Comparison of ENCODE assay signal across 9 mouse cellular contexts in the genomic region with DNA sequence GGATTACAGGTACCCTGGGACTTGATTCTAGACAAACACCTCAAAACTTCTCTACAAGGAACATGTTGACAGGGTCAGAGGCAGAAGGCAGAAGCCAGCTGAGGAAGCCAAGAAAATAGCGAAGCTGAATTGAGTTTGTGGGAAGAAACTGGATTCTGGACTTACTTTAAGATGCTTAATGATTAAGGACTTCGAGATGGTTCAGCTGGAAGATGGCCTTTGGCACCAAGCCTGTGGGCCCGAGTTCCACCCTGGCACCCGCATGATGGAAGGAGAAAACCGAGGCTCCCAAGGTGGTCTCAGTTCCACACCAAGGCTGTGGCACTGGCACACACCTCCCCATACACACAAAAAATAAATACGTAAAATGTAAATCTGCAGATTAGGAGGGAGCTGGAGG. TPM values are rescaled to one million over a fixed set of nuclear protein-coding genes. Genes with fewer than 3 reads are reported as not detected.
DNase-seq lines count a peak whose midpoint lies in the region; ATAC-seq and TF ChIP-seq lines count a peak whose summit lies in the region.
"Had no signal": no experiment of that assay in that cellular context is flagged by ENCODE, and none has a peak within 500 bp of the region (broad histone marks: within the 10 kb centered on the region; RNA-seq: fewer than 3 reads in every experiment).

No protein-coding gene starts in this region.

- H3K4me2 ChIP-seq in lung, embryonic 14.5 days, result peak overlapping the region; percentile 74
- peak overlapping the region; percentile 71 for H3K4me2 ChIP-seq in heart, embryonic 12.5 days

- peaks cover 27% of the 10 kb centered on the region for H3K36me3 ChIP-seq in lung, embryonic 14.5 days (ENCODE audit: insufficient read depth)
- H3K36me3 ChIP-seq in heart, embryonic 12.5 days, result peaks cover 37% of the 10 kb centered on the region

- TF ChIP-seq CTCF in lung, embryonic 14.5 days (IDR thresholded peaks at IDR 0.05; ENCODE audit: low read depth), result no peak

- peak; percentile 84 for DNase-seq in lung, embryonic 14.5 days
- DNase-seq in lung, postnatal 25 days (ENCODE audit: low spot score), result no peak
- peak; percentile 73 for DNase-seq in kidney, postnatal 10 days
- DNase-seq in skeletal muscle tissue, adult 2 months (ENCODE audit: low read depth, low spot score), result peak; percentile 56
- no peak for DNase-seq in left cerebral cortex, adult 9 months (ENCODE audit: low spot score in 2 of 2)

- peaks cover 9% of the 10 kb centered on the region for H3K9me3 ChIP-seq in lung, embryonic 14.5 days (ENCODE audit: low read depth, low read length)
- H3K9me3 ChIP-seq in heart, embryonic 12.5 days (replicated peaks), result peaks cover 15% of the 10 kb centered on the region

- peaks cover 24% of the 10 kb centered on the region for H3K27me3 ChIP-seq in lung, embryonic 14.5 days (ENCODE audit: insufficient read depth, low read length)
- peaks cover 36% of the 10 kb centered on the region for H3K27me3 ChIP-seq in heart, embryonic 12.5 days (replicated peaks)

- H3K4me3 ChIP-seq in lung, embryonic 14.5 days (ENCODE audit: low read depth, low read length), result peak overlapping the region; percentile 37; the same call in 1 of the 2 replicates
- H3K4me3 ChIP-seq in heart, embryonic 12.5 days, result peak overlapping the region; percentile 15

- peak overlapping the region; percentile 20 for H3K9ac ChIP-seq in lung, embryonic 14.5 days
- H3K9ac ChIP-seq in heart, embryonic 12.5 days, result peak overlapping the region; percentile 42; the same call in 1 of the 2 replicates

- 18% methylated on average over 6 of the region's 6 CpGs for WGBS in lung, embryonic 14.5 days
- 24% methylated on average over 6 of the region's 6 CpGs for WGBS in heart, embryonic 12.5 days

- peaks cover 7% of the 10 kb centered on the region; the same call in 1 of the 2 replicates for H3K4me1 ChIP-seq in lung, embryonic 14.5 days (ENCODE audit: insufficient read depth)
- peaks cover 45% of the 10 kb centered on the region for H3K4me1 ChIP-seq in heart, embryonic 12.5 days (replicated peaks)

- ATAC-seq in lung, embryonic 14.5 days (ENCODE audit: insufficient read depth), result no peak
- 0 out of 2 replicates have a peak, but pooled peaks have one; percentile 0 for ATAC-seq in heart, embryonic 12.5 days (ENCODE audit: insufficient number of reproducible peaks, low FRiP score)
- ATAC-seq in frontal cortex, adult (ENCODE audit: low TSS enrichment), result no peak
- ATAC-seq in megakaryocyte-erythroid progenitor cell, adult 5-6 weeks (replicated peaks; ENCODE audit: low FRiP score, low TSS enrichment, poor library complexity, severe bottlenecking), result no peak
- ATAC-seq: Patski had no signal

- peak overlapping the region; percentile 97 for H3K27ac ChIP-seq in lung, embryonic 14.5 days (ENCODE audit: low read depth)
- H3K27ac ChIP-seq in heart, embryonic 12.5 days (ENCODE audit: poor library complexity, severe bottlenecking), result peak overlapping the region; percentile 77

RNA-seq across cellular contexts. Expression of a gene that starts 1.1 kb away (rescaled TPM):
- 10.8 and 11.1 TPM in 2 replicates for polyA plus RNA-seq in lung, embryonic 14.5 days (2014; fragmentation: Nextera tagmentation; extraction: Ambion mirVana)
- 2.3 and 4.3 TPM in 2 replicates for polyA plus RNA-seq in heart, embryonic 12.5 days (2016; fragmentation: Nextera tagmentation; extraction: Ambion mirVana)
- not detected in 2 replicates for total RNA-seq in megakaryocyte-erythroid progenitor cell, adult 5-6 weeks (2014; fragmentation: Nextera tagmentation)
- total RNA-seq in megakaryocyte-erythroid progenitor cell, adult 5-6 weeks (2017), result 2.6 TPM in 1 of 2 replicates, not detected in the other

RNA-seq across cellular contexts. Expression of a gene that starts 15.4 kb away (rescaled TPM):
- polyA plus RNA-seq in lung, embryonic 14.5 days (2014; fragmentation: Nextera tagmentation; extraction: Ambion mirVana), result 6.6 and 7.8 TPM in 2 replicates
- 14.3 and 15.2 TPM in 2 replicates for polyA plus RNA-seq in heart, embryonic 12.5 days (2016; fragmentation: Nextera tagmentation; extraction: Ambion mirVana)
- 0.27 TPM in 1 of 2 replicates, not detected in the other for total RNA-seq in megakaryocyte-erythroid progenitor cell, adult 5-6 weeks (2014; fragmentation: Nextera tagmentation)
- total RNA-seq in megakaryocyte-erythroid progenitor cell, adult 5-6 weeks (2017), result 0.75 TPM in 1 of 2 replicates, not detected in the other

RNA-seq across cellular contexts. Expression of a gene that starts 15.8 kb away (rescaled TPM):
- 1.3 and 1.6 TPM in 2 replicates for polyA plus RNA-seq in lung, embryonic 14.5 days (2014; fragmentation: Nextera tagmentation; extraction: Ambion mirVana)
- 0.28 and 0.34 TPM in 2 replicates for polyA plus RNA-seq in heart, embryonic 12.5 days (2016; fragmentation: Nextera tagmentation; extraction: Ambion mirVana)
- total RNA-seq in megakaryocyte-erythroid progenitor cell, adult 5-6 weeks (2014; fragmentation: Nextera tagmentation), result not detected in 2 replicates
- total RNA-seq in megakaryocyte-erythroid progenitor cell, adult 5-6 weeks (2017), result not detected in 2 replicates
- polyA plus RNA-seq: Patski had no signal

RNA-seq across cellular contexts. Expression of a gene that starts 33.4 kb away (rescaled TPM):
- polyA plus RNA-seq in lung, embryonic 14.5 days (2014; fragmentation: Nextera tagmentation; extraction: Ambion mirVana), result 139 and 155 TPM in 2 replicates
- 83.6 and 95.0 TPM in 2 replicates for polyA plus RNA-seq in heart, embryonic 12.5 days (2016; fragmentation: Nextera tagmentation; extraction: Ambion mirVana)
- 291 and 377 TPM in 2 replicates for total RNA-seq in megakaryocyte-erythroid progenitor cell, adult 5-6 weeks (2014; fragmentation: Nextera tagmentation)
- 512 and 515 TPM in 2 replicates for total RNA-seq in megakaryocyte-erythroid progenitor cell, adult 5-6 weeks (2017)

RNA-seq across cellular contexts. Expression of a gene that starts 47.8 kb away (rescaled TPM):
- 19.6 and 20.2 TPM in 2 replicates for polyA plus RNA-seq in lung, embryonic 14.5 days (2014; fragmentation: Nextera tagmentation; extraction: Ambion mirVana)
- 10.8 and 11.8 TPM in 2 replicates for polyA plus RNA-seq in heart, embryonic 12.5 days (2016; fragmentation: Nextera tagmentation; extraction: Ambion mirVana)
- 14.2 and 19.8 TPM in 2 replicates for total RNA-seq in megakaryocyte-erythroid progenitor cell, adult 5-6 weeks (2014; fragmentation: Nextera tagmentation)
- total RNA-seq in megakaryocyte-erythroid progenitor cell, adult 5-6 weeks (2017), result 5.2 and 14.9 TPM in 2 replicates

Comparison
In these comparisons a context has a peak if more than half of its experiments do, and no peak if none do; other contexts are left out.
1. DNase-seq: peak in lung, embryonic 14.5 days (single experiment), kidney, postnatal 10 days (single experiment) and skeletal muscle tissue, adult 2 months (single experiment); none in lung, postnatal 25 days (single experiment) and left cerebral cortex, adult 9 months (0 of 2).